Mouse (Mus musculus) forebrain, embryonic 15.5 days (tissue): ENCODE results near the gene Slc38a6. TPM values are rescaled to one million over a fixed set of nuclear protein-coding genes. Genes with fewer than 3 reads are reported as not detected.

Experiments used
- ATAC-seq: fragments of 200-750 bp; cut with Nextera tagmentation; replicated peaks from 2 replicates; pipeline ENCODE4 v1.8.0; 2017; ENCODE audit warnings: mild to moderate bottlenecking, moderate TSS enrichment, moderate library complexity
- H3K27ac ChIP-seq: fragments of 300-500 bp; sonication (generic); replicated peaks from 2 replicates; pipeline ENCODE4 v1.5.1; 2015; ENCODE audit warnings: mild to moderate bottlenecking, inconsistent platforms
- H3K27me3 ChIP-seq: fragments of 300-500 bp; sonication (generic); 2 replicates; pipeline ENCODE4 v1.6.1; 2015; ENCODE audit warnings: inconsistent platforms
- H3K36me3 ChIP-seq: fragments of 300-500 bp; sonication (generic); 2 replicates; pipeline ENCODE4 v1.6.1; 2015; ENCODE audit warnings: mild to moderate bottlenecking, inconsistent platforms
- H3K4me1 ChIP-seq: fragments of 300-500 bp; sonication (generic); 2 replicates; pipeline ENCODE4 v1.6.1; 2015; ENCODE audit warnings: inconsistent platforms
- H3K4me2 ChIP-seq: fragments of 300-500 bp; sonication (generic); replicated peaks from 2 replicates; pipeline ENCODE4 v1.6.1; 2015; ENCODE audit warnings: mild to moderate bottlenecking, inconsistent platforms
- H3K4me3 ChIP-seq: fragments of 300-500 bp; sonication (generic); 2 replicates; pipeline ENCODE4 v1.5.1; 2015; ENCODE audit warnings: mild to moderate bottlenecking, inconsistent platforms
- H3K9ac ChIP-seq: fragments of 300-500 bp; sonication (generic); replicated peaks from 2 replicates; pipeline ENCODE4 v1.6.1; 2015; ENCODE audit warnings: mild to moderate bottlenecking, inconsistent platforms
- H3K9me3 ChIP-seq: fragments of 300-500 bp; sonication (generic); 2 replicates; pipeline ENCODE4 v1.6.1; 2016; ENCODE audit warnings: inconsistent platforms
- WGBS: fragments of 180-500 bp; shearing (Covaris S2); methylation state at CpG from one replicate; pipeline ENCODE4 v1.1.7; 2015; ENCODE audit warnings: mixed read lengths; 5-methylcytosine and 5-hydroxymethylcytosine counted together
- polyA plus RNA-seq: library from polyadenylated mRNA; unstranded; fragments of >200 nt; fragmentation: Nextera tagmentation; extraction: Ambion mirVana; gene quantifications from 2 replicates; pipeline ENCODE4 v1.2.1, GENCODE M21; 2015

The Slc38a6 gene
- polyA plus RNA-seq, 1 experiment from 2014 or later = 6.7 TPM

DNA sequence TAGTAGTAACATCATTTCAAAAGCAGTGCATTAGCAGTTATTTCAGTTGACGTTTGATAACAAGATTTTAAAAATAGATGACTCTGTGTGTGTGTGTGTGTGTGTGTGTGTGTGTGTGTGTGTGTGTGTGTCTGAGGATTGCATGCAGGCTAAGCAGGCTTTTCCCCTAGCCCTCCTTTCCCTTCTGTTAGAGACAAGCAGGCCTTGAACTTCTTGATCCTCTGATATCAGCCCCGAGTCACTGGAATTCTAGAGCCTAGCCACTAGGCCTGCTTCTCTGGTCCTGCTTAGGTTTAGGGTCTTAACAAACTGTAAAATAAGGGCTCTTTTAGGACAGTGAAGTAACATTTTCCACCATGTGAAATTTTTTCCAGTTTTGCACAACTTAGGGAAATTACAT is 38.6 kb downstream of the Slc38a6 start:
- H3K4me3 ChIP-seq = no peak overlapping the region
- no peaks in the 10 kb centered on the region for H3K36me3 ChIP-seq
- WGBS = 75% methylated on average over 2 of the region's 2 CpGs
- H3K4me2 ChIP-seq = no peak overlapping the region
- no peaks in the 10 kb centered on the region for H3K4me1 ChIP-seq
- H3K9me3 ChIP-seq = no peaks in the 10 kb centered on the region
- ATAC-seq = no peak
- H3K27me3 ChIP-seq = no peaks in the 10 kb centered on the region
- no peak overlapping the region for H3K27ac ChIP-seq
- H3K9ac ChIP-seq = no peak overlapping the region

DNA sequence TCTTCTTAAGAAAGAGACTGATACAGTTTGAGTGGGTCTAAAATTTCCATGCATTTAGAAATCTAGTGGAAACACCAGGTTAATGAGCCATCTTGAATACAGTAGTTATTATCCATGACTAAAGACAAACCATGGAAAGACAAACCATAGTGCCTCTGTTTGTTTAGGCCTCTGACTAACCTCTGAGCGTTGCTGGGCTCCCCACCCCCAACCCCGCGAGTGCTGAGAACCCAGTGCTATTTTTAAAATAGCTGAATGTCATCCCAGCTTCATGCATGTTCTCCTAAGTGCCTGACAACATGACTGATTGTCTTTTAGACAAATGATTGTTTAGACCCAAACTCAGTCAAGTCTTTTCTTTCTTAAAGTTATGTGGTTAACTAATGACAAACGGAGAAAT is 39.0 kb downstream of the Slc38a6 start:
- Histone ChIP-seq H3K27me3 (no peaks in the 10 kb centered on the region), H3K4me2 (no peak overlapping the region), H3K9me3 (no peaks in the 10 kb centered on the region), H3K4me3 (no peak overlapping the region), H3K4me1 (no peaks in the 10 kb centered on the region), H3K27ac (no peak overlapping the region), H3K9ac (no peak overlapping the region), H3K36me3 (no peaks in the 10 kb centered on the region)
- WGBS = 60% methylated on average over 4 of the region's 4 CpGs
- ATAC-seq = no peak

DNA sequence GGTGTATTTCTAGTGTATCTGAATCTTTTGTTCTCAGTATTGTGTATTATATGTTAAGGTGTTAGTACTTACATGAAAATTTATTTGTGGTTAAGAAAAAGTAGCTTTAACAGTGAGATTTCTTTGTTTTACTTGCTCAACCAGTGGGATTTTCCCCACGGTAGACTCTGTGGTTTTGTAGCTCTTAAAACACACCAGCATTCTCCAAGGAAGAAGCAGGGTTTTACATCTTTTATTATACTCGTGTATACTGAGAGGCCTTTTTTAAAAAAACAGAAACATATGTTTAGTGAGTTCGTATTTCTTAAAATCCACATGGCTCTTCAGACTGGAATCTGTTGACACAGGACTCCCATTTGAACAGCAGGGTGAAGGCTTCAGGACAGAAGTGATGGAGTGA is 40.8 kb downstream of the Slc38a6 start:
- WGBS = 77% methylated on average over 3 of the region's 3 CpGs
- Histone ChIP-seq H3K9me3 (no peaks in the 10 kb centered on the region), H3K4me3 (no peak overlapping the region), H3K27ac (no peak overlapping the region), H3K36me3 (no peaks in the 10 kb centered on the region), H3K4me1 (no peaks in the 10 kb centered on the region), H3K27me3 (no peaks in the 10 kb centered on the region), H3K4me2 (no peak overlapping the region), H3K9ac (no peak overlapping the region)
- no peak for ATAC-seq

GRCm38 (mm10) chr12:73328448-73329167 is 42.0 kb downstream of the Slc38a6 start:
- Histone ChIP-seq H3K4me3 (no peak overlapping the region), H3K4me2 (no peak overlapping the region), H3K36me3 (no peaks in the 10 kb centered on the region), H3K27me3 (no peaks in the 10 kb centered on the region), H3K4me1 (peaks cover 2% of the 10 kb centered on the region; the same call in 1 of the 2 replicates), H3K9me3 (no peaks in the 10 kb centered on the region), H3K27ac (no peak overlapping the region), H3K9ac (no peak overlapping the region)
- no peak for ATAC-seq
- 85% methylated on average over 4 of the region's 4 CpGs for whole genome bisulfite sequencing

DNA sequence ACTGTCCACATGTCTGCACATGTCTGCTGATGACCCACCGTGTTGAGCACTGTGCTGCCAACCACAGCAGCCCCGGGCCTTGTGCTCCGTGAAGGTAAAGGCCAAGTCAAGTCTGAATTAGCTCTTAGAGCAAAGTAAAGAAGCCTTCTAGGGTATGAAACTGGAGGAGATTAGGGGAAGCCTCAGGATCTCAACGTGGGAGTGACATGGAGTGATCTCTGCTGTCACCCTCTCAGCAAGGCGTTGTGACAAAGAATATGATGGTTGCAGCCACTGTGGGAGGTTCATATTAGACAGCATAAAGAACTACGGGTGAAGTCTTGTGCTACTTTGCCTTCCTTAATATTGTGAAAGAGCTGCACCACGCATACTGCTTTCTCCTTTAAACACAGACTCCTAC is 43.7 kb downstream of the Slc38a6 start:
- no peaks in the 10 kb centered on the region for H3K36me3 ChIP-seq
- no peaks in the 10 kb centered on the region for H3K27me3 ChIP-seq
- 83% methylated on average over 7 of the region's 7 CpGs for WGBS
- peaks cover 10% of the 10 kb centered on the region for H3K4me1 ChIP-seq
- H3K9ac ChIP-seq = no peak overlapping the region
- H3K4me3 ChIP-seq = no peak overlapping the region
- no peak overlapping the region for H3K4me2 ChIP-seq
- H3K9me3 ChIP-seq = no peaks in the 10 kb centered on the region
- no peak overlapping the region for H3K27ac ChIP-seq
- ATAC-seq = no peak

GRCm38 (mm10) chr12:73332701-73333100 is 46.1 kb downstream of the Slc38a6 start:
- no peak for ATAC-seq
- 79% methylated on average over 4 of the region's 4 CpGs for WGBS

DNA sequence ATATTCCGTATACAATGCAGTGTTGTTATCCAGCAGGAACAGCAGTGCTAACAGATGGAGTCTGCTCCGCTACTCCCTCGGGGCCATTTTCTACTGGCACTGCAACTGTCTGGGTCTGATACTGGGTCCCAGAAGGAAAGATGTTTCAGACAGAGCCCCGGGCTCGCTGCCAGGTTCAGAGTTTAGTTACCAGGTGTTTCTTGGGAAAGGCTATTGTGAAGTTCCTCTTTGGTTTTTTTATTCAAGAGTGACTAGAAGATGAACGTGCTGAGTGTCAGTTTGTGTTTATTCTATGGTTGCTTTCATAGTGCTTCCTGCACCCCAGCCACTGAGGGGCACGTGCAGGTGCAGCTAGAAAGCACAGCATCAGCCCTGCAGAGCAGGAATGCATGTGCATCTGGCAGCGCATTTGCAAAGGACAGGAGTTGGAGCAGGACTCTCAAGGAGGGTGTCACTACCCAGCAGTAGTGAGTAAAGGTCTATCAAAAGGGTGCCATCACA is 47.5 kb downstream of the Slc38a6 start:
- no peak overlapping the region for H3K4me2 ChIP-seq
- no peaks in the 10 kb centered on the region for H3K36me3 ChIP-seq
- no peak overlapping the region for H3K9ac ChIP-seq
- H3K4me3 ChIP-seq = no peak overlapping the region
- H3K4me1 ChIP-seq = peaks cover 10% of the 10 kb centered on the region
- 48% methylated on average over 8 of the region's 8 CpGs for WGBS
- H3K27ac ChIP-seq = 0 out of 2 replicates have a peak overlapping the region, but pooled peaks have one; percentile 54
- no peaks in the 10 kb centered on the region for H3K27me3 ChIP-seq
- peak; percentile 80 for ATAC-seq
- H3K9me3 ChIP-seq = no peaks in the 10 kb centered on the region

More at GRCm38 (mm10) chr12:73332701-73333100, 46.1 kb downstream of the Slc38a6 start:
- no peak overlapping the region for H3K27ac ChIP-seq
- H3K9me3 ChIP-seq = no peaks in the 10 kb centered on the region
- peaks cover 10% of the 10 kb centered on the region for H3K4me1 ChIP-seq
- H3K27me3 ChIP-seq = no peaks in the 10 kb centered on the region
- no peak overlapping the region for H3K4me2 ChIP-seq
- H3K4me3 ChIP-seq = no peak overlapping the region
- H3K36me3 ChIP-seq = no peaks in the 10 kb centered on the region
- no peak overlapping the region for H3K9ac ChIP-seq

DNA sequence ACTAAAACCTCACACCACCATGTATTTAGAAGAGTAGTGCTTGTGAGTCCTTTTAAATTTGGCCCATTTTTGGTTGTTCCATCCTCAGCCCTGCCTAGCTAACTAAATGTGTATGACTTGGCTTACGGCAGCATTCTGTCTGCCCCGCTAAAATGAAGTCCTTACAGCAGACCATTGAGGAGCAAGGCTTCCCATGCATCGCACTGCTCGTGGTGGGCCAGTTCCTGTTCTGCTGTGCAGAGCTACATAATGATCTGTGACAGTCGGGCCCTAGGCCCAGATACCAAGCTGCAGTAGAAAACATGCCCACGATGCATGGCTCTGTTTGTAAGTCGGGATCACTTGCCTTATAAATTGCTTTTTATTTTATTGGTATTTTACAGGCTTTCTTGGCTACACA is 50.5 kb downstream of the Slc38a6 start:
- Histone ChIP-seq H3K9me3 (no peaks in the 10 kb centered on the region), H3K27me3 (no peaks in the 10 kb centered on the region), H3K4me1 (peaks cover 14% of the 10 kb centered on the region), H3K4me3 (no peak overlapping the region), H3K4me2 (no peak overlapping the region), H3K9ac (no peak overlapping the region), H3K27ac (no peak overlapping the region), H3K36me3 (no peaks in the 10 kb centered on the region)
- 90% methylated on average over 7 of the region's 7 CpGs for WGBS
- no peak for ATAC-seq

DNA sequence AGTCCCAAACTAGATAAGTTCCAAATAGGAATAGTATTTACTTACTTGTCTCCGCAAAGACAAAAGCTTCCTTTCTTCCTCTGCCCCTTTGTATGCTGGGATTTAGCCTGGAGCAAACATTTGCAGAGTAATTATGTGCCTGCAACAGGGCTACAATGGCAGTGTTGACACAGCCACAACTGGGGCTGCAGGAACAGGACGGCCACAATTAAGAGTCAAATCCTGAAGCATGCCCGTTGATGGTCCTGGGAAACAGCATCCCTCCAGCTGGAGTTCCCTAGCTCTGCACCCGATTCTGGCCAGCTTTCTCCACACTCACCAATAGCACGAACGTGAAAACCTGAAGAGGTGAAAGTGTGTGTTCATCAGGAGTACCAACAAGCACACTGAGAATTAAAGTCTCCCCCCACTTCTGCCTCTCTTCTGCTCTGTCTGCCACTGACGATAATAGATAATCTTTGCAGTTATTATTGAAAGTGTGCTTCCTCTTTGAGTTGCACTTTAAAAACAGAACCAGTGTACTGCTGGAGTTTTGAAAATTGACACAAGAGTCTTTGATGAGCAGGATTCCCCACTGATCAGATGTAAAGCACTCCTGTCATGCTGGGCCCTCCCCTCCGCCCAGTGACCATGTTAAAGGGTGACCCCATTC is 54.2 kb downstream of the Slc38a6 start:
- Histone ChIP-seq H3K4me2 (no peak overlapping the region), H3K36me3 (no peaks in the 10 kb centered on the region), H3K9ac (no peak overlapping the region), H3K4me3 (no peak overlapping the region), H3K27me3 (no peaks in the 10 kb centered on the region), H3K4me1 (peaks cover 4% of the 10 kb centered on the region; the same call in 1 of the 2 replicates), H3K27ac (no peak overlapping the region), H3K9me3 (no peaks in the 10 kb centered on the region)
- no peak for ATAC-seq
- WGBS = 9% methylated on average over 8 of the region's 8 CpGs

- no peaks in the 10 kb centered on the region for H3K27me3 ChIP-seq
- no peaks in the 10 kb centered on the region for H3K9me3 ChIP-seq
- ATAC-seq = no peak
- no peaks in the 10 kb centered on the region for H3K36me3 ChIP-seq
- no peak overlapping the region for H3K4me2 ChIP-seq
- no peak overlapping the region for H3K9ac ChIP-seq
- no peak overlapping the region for H3K27ac ChIP-seq
- WGBS = 54% methylated on average over 14 of the region's 14 CpGs
- peaks cover 4% of the 10 kb centered on the region; the same call in 1 of the 2 replicates for H3K4me1 ChIP-seq
- no peak overlapping the region for H3K4me3 ChIP-seq
These were observed 55.4 kb downstream of the Slc38a6 start for GRCm38 (mm10) chr12:73341703-73342663.

- ATAC-seq = no peak
- H3K27me3 ChIP-seq = no peaks in the 10 kb centered on the region
- H3K9ac ChIP-seq = no peak overlapping the region
- no peak overlapping the region for H3K4me2 ChIP-seq
- no peaks in the 10 kb centered on the region for H3K36me3 ChIP-seq
- H3K4me1 ChIP-seq = peaks cover 4% of the 10 kb centered on the region; the same call in 1 of the 2 replicates
- no peaks in the 10 kb centered on the region for H3K9me3 ChIP-seq
- no peak overlapping the region for H3K4me3 ChIP-seq
- no peak overlapping the region for H3K27ac ChIP-seq
- WGBS = 95% methylated on average over 4 of the region's 4 CpGs
These were observed 57.7 kb downstream of the Slc38a6 start for GRCm38 (mm10) chr12:73344300-73344699.

DNA sequence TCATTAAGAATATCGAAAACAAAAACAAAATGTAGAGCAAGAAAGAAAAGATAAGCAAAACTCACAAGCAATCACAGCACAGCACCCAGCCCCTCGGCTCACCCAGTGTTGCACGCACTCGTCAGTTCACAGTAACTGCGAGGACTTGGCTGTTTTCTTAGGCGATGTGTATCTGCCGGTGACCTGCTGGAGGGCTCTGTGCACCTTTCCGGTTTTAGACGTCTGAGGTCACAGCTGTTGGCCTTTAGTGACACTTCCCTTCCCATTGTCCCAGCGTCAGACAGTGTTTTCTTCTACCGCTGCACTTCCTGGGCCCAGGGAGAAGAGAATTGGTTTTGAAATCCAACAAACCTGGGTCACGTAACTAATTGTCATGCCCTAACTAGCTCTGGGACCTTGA is 58.6 kb downstream of the Slc38a6 start:
- Histone ChIP-seq H3K4me3 (no peak overlapping the region), H3K27me3 (no peaks in the 10 kb centered on the region), H3K27ac (no peak overlapping the region), H3K36me3 (no peaks in the 10 kb centered on the region), H3K9ac (no peak overlapping the region), H3K4me1 (peaks cover 4% of the 10 kb centered on the region; the same call in 1 of the 2 replicates), H3K4me2 (no peak overlapping the region), H3K9me3 (no peaks in the 10 kb centered on the region)
- no peak for ATAC-seq
- WGBS = 83% methylated on average over 12 of the region's 12 CpGs
